Mouse (Mus musculus) kidney, postnatal 10 days (tissue): ENCODE measurements around the gene Exog.
A peak's percentile ranks its signal among the peaks of the same experiment; 100 is the strongest.

ENCODE experiments used
- DNase-seq: peaks from one replicate; pipeline ENCODE4 v3.0.0; 2021; ENCODE audit warnings: mixed read lengths

The Exog gene

GRCm38 (mm10) chr9:119444738-119445429 lies at the start of gene Exog:
Gene Exog (plus strand): TSS chr9:119444943.
- peak; percentile 100 for DNase-seq

DNA sequence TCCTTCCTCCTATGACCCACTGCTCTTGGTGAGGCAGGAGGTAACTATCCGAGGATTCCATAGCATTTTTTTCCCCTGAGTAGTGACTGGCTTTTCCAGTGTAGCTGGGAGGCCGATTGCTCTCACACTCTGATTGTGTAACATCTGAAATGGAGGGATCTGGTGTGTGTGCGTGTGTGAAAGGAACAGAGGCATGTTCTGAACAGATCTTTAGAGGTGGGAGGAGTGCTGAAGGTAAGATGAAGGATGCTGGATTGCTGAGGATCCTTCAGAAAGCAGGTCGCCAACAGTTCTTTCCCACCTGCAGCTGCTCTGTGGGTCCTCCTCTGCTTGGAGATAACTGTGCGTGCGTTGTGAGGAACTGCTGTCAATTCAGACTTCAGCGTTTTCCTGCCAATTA lies 43.4 kb upstream of the Exog start:
- no peak for DNase-seq

DNA sequence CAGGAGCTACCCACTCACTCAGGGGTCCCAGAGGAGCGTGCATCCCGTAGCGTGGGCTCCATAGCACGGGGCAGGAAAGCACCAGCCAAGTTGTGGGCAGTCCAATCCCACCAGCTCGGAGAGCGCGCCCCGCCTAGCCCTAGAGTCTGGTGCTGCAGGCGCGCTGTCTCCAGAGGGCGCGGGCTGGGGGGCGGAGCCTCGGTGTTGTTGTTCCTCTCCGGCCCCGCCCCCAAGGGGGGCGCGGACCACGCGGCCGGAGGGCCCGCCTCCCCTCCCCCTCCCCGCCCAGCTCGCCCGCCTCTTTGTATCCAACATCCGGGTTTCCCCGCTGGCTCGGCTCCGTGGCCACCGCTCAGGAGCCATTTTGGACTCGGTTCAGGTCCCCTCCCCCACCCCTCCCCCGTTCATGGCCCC lies 42.9 kb upstream of the Exog start, which contains the start of gene Acvr2b:
Acvr2b (plus strand) TSS at position 318 of the 414 bp plus-strand sequence.
- DNase-seq, result peak; percentile 99

DNA sequence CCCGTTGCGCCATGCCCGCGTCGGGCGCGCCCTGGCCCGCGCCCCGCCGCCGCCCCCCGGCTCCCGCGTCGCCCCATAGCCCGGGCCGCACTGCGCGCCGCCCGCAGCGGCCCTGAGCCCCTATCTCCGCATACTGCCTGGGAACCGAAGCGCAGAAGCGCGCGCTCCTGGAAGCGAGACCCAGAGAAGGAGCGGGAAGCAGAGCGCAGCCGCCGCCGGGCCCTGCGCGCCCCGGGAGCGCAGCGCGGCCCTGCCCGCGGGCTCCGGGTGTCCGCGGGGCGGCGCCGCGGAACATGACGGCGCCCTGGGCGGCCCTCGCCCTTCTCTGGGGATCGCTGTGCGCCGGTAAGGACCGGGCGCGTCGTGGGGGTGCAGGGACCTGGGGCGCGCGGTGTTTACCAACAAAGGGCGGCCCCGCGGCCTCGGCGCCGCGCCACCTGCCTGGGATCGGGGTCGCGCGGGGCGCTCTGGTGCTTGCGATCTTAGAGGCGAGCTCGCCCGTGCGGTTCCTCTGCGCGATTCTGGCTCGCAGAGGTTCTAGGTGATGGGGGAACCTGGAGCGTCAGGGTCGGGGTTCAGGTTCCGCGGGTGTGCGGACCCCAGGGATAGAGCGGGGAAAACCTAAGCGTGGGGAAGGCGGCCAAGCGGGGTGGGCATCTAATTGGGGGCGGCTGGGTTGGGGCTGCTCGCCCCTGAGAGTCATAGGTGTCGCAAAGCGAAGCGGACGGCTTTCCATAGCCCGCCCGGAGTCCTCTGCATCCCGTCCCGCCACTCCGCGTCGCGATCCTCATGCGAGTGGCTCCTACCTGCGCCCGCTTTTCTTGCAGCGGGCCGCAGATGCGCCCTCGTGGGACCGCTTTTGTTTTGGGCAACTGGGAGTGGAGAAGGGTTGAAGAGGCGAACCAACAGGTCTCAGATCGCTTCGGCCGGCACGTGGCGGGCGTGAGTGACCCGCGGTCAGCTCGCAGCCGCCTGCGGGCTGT lies 42.2 kb upstream of the Exog start:
- DNase-seq, result peak; percentile 70

GRCm38 (mm10) chr9:119403236-119403641 lies 41.5 kb upstream of the Exog start:
- peak; percentile 69 for DNase-seq

- no peak for DNase-seq
Observed at GRCm38 (mm10) chr9:119404090-119404489, 40.7 kb upstream of the Exog start.

DNA sequence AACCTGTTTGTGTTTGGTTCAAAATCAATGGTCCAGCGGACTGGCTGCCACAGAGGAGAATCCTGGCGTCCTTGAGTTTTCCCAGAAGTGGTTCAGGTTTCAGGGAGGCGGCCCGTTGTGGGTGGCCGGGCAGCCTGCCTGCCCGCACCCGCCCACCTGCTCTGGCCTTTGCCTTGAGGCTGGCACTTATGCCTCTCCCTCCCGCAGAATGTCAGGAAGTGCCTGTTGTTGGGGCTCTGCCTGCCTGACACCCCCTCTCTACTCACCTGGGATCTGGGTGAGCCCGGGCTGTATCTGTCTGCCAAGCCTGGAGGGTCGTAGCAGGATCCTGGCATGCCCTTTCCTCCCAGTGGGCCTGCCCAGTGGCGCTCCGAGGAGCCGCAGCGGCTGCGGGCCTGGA lies 36.9 kb upstream of the Exog start:
- DNase-seq, result peak; percentile 64

DNA sequence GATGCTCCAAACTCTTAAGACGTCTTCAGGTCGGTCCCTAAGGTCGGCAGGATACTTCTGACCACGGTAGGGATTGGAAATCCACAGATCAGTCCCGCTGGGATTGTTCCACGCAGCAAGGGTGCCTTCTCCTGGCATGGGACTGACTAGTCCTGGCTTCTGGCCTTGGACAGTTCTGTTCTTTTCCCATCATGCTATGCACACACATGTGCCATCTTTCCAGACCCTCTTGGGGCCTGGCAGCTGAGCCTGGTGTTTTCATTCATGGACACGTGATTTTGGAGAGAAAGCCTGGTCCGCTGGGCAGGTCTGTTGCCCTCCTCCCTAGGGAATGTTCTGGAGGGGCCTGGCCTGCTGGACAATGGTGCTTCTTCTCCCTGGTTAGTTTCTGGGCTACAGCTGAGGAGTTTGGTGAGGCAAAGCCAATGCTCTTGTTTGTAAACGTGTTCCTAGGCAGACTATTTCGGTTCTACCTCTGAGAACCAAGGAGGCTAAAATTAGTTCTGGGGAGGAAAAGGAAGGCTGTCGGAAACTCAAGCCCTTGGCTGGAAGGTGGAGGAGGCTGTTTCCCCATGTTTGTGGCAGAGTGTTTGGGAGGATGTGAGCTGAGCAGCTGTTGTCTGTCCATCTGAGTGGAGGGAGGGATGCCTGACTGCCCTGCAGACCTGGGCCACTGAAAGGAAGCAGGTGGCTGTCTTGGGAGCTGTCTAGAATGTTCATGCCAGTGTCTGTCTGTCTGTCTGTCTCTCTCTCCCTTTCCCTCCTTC lies 35.7 kb upstream of the Exog start:
- peak; percentile 28 for DNase-seq

- no peak for DNase-seq
Observed at GRCm38 (mm10) chr9:119409864-119410263, 34.9 kb upstream of the Exog start.

GRCm38 (mm10) chr9:119418025-119418424 lies 26.7 kb upstream of the Exog start:
- DNase-seq, result no peak

DNA sequence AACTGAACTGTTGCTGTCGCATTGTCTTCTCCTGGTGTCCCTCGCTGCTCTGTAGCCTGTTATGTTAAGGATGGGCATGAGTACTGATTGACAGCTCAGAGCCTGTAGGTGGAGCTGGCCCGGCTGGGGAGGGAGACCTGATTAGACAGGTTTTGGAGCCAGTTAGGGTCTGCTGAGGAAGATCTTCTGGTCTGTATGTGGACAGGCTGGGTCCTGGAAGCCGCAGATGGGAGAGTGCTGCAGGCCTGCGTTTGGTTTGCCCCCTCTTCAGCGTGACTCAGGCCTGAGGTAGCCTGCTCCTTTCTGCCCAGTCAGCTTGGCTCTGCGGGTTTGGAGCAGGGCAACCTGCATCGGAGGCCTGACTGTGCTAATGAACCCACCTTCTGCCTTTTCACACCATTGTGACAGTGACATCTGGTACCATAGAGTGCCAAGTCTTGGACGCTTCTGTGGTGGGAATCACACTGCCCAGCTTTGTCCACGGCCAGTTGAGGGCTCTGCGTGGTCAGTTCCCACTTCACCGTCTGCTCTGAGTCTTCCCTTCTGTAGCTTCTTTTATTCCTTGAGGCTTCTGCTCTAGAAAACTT lies 24.8 kb upstream of the Exog start:
- DNase-seq, result no peak

DNA sequence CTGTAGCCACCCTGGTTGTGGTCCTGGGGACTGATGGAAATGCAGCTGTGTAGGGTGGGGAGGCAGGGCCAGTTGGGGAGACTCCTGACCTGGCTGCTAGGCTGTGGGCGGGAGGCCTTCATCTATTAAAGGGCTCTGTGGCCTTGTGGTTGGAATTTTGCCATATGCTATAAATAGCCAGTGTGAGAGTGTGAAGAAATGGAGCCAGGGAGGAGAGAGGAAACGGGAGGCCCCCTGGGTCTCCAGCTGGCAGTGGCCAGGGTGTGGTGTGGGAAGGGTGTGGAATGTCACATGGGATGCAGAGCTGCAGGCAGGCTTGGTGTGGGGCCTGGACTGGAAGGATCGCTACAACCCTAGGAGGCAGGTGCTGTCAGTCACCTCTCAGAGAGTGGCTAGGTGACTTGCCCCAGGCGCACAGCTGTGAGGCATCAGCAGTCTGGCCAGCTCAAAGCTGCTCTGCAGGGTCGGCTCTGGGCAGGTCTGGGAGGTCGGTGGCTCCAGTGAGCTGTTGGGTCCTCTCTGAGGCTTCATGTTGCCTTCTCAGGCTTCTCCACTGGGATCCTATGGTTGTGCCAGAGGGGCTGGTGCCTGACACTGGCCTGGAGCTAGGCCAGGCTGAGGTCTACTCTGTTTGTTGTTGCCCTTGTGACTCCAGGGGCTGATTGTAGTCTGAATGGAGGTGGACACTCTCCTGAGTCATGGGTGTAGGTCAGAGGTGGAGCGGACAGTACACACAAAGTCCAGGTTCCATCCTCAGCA lies 19.3 kb upstream of the Exog start:
- DNase-seq, result peak; percentile 67

GRCm38 (mm10) chr9:119425976-119426415 lies 18.7 kb upstream of the Exog start:
- DNase-seq, result no peak

DNA sequence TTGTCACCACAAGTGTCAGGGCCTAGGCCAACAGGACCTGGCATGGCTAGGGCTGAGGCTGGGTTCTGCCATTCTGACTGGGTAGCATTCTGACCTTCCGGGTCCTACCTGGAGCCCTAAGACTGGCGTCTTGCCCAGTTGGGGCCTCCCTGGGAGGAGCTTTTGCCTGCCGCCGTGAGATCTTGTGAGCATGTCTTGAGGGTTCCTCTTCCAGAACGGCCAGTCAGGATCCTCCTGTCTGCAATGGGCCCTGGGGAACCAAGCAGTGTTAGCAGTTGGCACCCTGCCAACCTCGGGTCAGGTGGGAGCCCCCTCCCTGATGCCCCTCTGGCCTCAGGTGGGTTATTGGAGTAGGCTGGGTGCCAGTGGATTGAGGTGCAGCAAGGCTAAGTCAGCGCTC lies 18.3 kb upstream of the Exog start:
- DNase-seq, result peak; percentile 38

GRCm38 (mm10) chr9:119430311-119430710 lies 14.4 kb upstream of the Exog start:
- peak; percentile 94 for DNase-seq

- DNase-seq, result no peak
Observed at GRCm38 (mm10) chr9:119435855-119436254, 8.9 kb upstream of the Exog start.

DNA sequence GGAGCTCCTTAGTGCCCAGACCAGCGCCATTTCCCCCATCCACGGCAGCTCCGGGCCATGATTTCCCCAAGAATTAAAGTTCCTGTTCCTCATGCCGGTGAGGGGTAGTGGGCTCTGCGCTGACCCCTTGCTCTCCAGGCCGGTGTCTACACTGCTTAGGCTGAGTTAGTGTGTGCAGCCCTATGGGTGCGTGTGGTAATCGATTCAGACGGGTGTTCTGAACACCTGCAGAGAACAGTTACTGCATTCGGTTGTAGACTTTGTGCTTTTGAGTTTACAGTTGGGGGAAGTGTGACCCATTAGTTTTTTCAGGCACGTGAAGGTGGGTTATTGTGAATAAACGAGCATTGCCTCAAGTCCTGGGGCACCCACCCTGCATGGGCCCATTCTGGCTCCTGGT lies 6.7 kb upstream of the Exog start:
- no peak for DNase-seq

DNA sequence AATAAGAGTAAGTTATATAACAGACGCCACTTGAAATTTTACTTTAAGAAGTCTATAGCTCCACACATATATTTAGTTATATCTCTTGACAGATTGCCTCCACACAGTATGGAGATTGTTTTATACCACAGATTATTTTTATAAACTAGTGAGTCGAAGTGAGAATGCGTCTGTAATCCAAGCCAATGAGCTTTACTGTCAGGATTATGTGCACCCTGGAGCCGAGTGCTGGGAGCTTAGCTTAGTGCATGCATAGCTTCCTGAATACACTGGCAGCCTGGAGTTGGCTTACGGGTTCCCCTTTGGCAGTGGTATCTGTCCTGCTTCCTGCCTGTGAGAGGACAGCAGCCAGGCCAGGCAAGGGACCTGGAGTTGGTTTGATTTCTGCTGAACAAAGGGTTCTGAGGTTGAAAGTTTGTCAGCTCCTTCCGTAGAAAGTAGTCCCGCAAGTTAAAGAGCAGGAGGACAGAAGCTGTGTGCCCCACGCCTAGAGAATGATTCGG lies 6.2 kb upstream of the Exog start:
- no peak for DNase-seq

DNA sequence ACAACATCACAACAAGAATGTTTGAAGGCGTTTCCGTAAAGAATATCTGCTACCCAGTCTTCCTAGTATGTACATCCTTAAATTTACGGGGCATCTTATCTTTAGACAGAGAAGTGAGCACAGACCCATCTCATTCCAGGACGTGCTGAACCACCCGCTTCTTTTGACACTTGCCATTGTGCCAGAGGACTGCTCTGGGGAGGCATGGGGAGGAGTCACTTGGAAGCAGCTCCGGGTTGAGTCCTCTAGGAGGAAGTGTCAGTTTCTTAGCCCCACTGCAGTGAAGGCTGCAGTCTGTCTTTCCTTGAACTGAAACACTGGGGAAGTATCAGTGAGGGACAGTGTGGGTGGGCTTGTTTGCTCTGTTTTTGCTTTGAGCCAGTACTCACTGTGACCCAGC lies 994 bp downstream of the Exog start:
- no peak for DNase-seq

DNA sequence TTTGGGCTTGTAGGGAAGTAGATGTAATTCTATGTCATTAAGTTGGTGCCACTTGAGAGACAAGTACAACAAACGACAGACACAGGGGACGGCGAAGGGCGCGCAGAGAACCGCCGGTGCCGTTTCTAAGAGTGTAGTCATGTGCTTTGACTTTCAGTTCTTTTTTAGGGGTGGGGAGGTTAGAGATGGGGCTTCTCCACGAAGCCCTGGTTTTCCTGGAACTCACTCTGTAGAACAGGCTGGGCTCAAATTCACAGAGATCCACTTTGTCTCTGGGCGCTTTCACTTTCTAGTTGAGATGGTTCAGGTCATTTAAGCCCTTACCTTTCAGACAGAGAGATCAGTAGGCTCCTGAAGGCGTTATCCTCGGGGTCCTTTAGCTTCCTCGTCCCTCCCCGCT lies 11.2 kb downstream of the Exog start:
- DNase-seq, result no peak

DNA sequence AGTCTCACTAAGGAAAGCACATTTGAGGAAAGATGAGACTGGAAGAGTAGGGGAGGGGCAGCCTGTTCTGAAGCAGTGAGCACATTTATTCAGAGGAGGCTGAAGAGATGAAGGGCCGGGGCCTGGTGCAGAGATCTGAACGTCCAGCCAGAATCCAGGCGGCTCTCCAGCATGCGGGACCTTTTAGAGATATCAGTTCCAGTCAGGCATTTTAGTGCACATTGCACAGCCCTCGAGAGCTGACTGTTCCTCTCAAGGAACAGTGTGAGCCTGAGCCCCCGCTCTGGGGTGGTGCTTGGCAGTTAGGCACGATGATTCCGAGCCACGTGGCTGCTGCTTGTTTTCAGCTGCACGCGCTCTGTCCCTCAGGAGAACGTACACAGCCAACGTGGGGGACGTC lies 12.4 kb downstream of the Exog start:
- DNase-seq, result no peak

DNA sequence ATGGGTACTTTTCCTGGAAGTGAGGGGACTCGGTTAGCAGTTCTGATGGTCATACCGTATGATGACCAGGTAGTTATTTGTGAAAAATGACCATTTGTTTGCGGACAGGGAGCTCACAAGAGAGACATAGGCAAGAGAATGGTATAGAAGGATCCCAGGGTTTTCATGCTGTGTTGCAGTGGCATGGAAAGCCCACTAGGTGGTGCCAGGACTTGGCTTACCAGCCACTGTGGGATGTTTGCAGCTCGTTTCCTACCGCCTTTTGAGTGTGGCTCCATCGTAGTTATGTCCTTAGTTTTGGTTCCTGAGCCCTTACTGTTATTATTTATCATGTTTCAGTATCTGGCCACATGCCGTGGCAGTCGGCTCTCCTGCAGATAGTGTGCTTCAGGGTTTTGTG lies 15.7 kb downstream of the Exog start:
- peak; percentile 81 for DNase-seq
